Mouse (Mus musculus): ENCODE measurements around the gene Fignl1. TPM values are rescaled to one million over a fixed set of nuclear protein-coding genes. Genes with fewer than 3 reads are reported as not detected.

Gene Fignl1
- polyA plus RNA-seq, 1 experiment from 2014 or later, result 88.1 TPM

GRCm38 (mm10) chr11:11751091-11751490 lies 57.7 kb downstream of the Fignl1 start:
- no peaks in the 10 kb centered on the region for H3K4me1 ChIP-seq
- H3K27ac ChIP-seq, result no peak overlapping the region
- no peaks in the 10 kb centered on the region for H3K9me3 ChIP-seq
- no peak overlapping the region for H3K4me2 ChIP-seq
- ATAC-seq (ENCODE audit: borderline replicate concordance, extremely low read depth, low FRiP score, low TSS enrichment), result no peak
- H3K9ac ChIP-seq, result no peak overlapping the region
- WGBS, result 81% methylated on average over 5 of the region's 5 CpGs
- H3K36me3 ChIP-seq, result no peaks in the 10 kb centered on the region
- H3K27me3 ChIP-seq, result no peaks in the 10 kb centered on the region
- H3K4me3 ChIP-seq, result no peak overlapping the region

GRCm38 (mm10) chr11:11744222-11744621 lies 64.5 kb downstream of the Fignl1 start:
- H3K27ac ChIP-seq, result no peak overlapping the region
- no peak overlapping the region for H3K4me2 ChIP-seq
- no peak for ATAC-seq (ENCODE audit: borderline replicate concordance, extremely low read depth, low FRiP score, low TSS enrichment)
- no peak overlapping the region for H3K9ac ChIP-seq
- no peaks in the 10 kb centered on the region for H3K27me3 ChIP-seq
- H3K36me3 ChIP-seq, result no peaks in the 10 kb centered on the region
- no peak overlapping the region for H3K4me3 ChIP-seq
- H3K9me3 ChIP-seq, result no peaks in the 10 kb centered on the region
- 45% methylated on average over 1 of the region's 1 CpGs for WGBS
- no peaks in the 10 kb centered on the region for H3K4me1 ChIP-seq

- Histone ChIP-seq H3K4me2 (no peak overlapping the region), H3K27me3 (no peaks in the 10 kb centered on the region), H3K27ac (no peak overlapping the region), H3K4me3 (no peak overlapping the region), H3K9ac (no peak overlapping the region), H3K9me3 (no peaks in the 10 kb centered on the region), H3K4me1 (no peaks in the 10 kb centered on the region), H3K36me3 (no peaks in the 10 kb centered on the region)
- no peak for ATAC-seq (ENCODE audit: borderline replicate concordance, extremely low read depth, low FRiP score, low TSS enrichment)
- WGBS, result 22% methylated on average over 2 of the region's 2 CpGs
Measured at GRCm38 (mm10) chr11:11742626-11743025, 66.1 kb downstream of the Fignl1 start.

DNA sequence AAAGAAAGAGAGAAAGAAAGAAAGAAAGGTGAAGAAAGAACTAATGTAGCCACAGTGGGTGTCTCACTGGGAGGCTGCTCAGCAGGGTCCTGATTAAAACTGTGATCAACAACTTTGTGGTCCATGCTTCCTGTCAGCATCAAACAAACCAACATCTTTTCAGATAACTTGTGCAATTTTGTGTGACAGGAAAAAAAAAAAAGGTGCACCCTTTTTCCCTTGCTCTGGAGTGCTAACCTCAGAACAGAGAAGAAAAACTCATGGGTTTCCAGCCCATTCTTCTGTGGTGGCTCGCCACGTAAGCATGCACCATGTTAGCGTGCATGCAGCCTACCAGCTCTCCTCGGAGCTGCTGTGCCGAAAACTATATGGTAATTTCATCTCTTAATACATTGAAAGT lies 67.2 kb downstream of the Fignl1 start:
- Histone ChIP-seq H3K4me2 (no peak overlapping the region), H3K27me3 (no peaks in the 10 kb centered on the region), H3K9me3 (no peaks in the 10 kb centered on the region), H3K9ac (no peak overlapping the region), H3K4me1 (no peaks in the 10 kb centered on the region), H3K27ac (no peak overlapping the region), H3K4me3 (no peak overlapping the region), H3K36me3 (no peaks in the 10 kb centered on the region)
- 84% methylated on average over 5 of the region's 5 CpGs for WGBS
- no peak for ATAC-seq (ENCODE audit: borderline replicate concordance, extremely low read depth, low FRiP score, low TSS enrichment)

GRCm38 (mm10) chr11:11740603-11741002 lies 68.2 kb downstream of the Fignl1 start:
- no peak overlapping the region for H3K9ac ChIP-seq
- no peaks in the 10 kb centered on the region for H3K9me3 ChIP-seq
- 62% methylated on average over 5 of the region's 5 CpGs for WGBS
- no peaks in the 10 kb centered on the region for H3K27me3 ChIP-seq
- ATAC-seq (ENCODE audit: borderline replicate concordance, extremely low read depth, low FRiP score, low TSS enrichment), result no peak
- H3K27ac ChIP-seq, result no peak overlapping the region
- H3K36me3 ChIP-seq, result no peaks in the 10 kb centered on the region
- H3K4me3 ChIP-seq, result no peak overlapping the region
- no peaks in the 10 kb centered on the region for H3K4me1 ChIP-seq
- H3K4me2 ChIP-seq, result no peak overlapping the region

GRCm38 (mm10) chr11:11739054-11739453 lies 69.7 kb downstream of the Fignl1 start:
- WGBS, result 82% methylated on average over 3 of the region's 3 CpGs
- Histone ChIP-seq H3K27me3 (no peaks in the 10 kb centered on the region), H3K27ac (no peak overlapping the region), H3K4me1 (no peaks in the 10 kb centered on the region), H3K4me2 (no peak overlapping the region), H3K36me3 (no peaks in the 10 kb centered on the region), H3K9me3 (no peaks in the 10 kb centered on the region), H3K9ac (no peak overlapping the region), H3K4me3 (no peak overlapping the region)
- ATAC-seq (ENCODE audit: borderline replicate concordance, extremely low read depth, low FRiP score, low TSS enrichment), result no peak

GRCm38 (mm10) chr11:11737562-11737961 lies 71.2 kb downstream of the Fignl1 start:
- no peaks in the 10 kb centered on the region for H3K36me3 ChIP-seq
- no peak overlapping the region for H3K4me3 ChIP-seq

More at GRCm38 (mm10) chr11:11737562-11737961, 71.2 kb downstream of the Fignl1 start:
- Histone ChIP-seq H3K9me3 (no peaks in the 10 kb centered on the region), H3K4me2 (no peak overlapping the region), H3K27ac (no peak overlapping the region), H3K4me1 (no peaks in the 10 kb centered on the region), H3K9ac (no peak overlapping the region), H3K27me3 (no peaks in the 10 kb centered on the region)
- WGBS, result 57% methylated on average over 2 of the region's 2 CpGs
- ATAC-seq (ENCODE audit: borderline replicate concordance, extremely low read depth, low FRiP score, low TSS enrichment), result no peak

Other genes with a start within 250 kb of the Fignl1 start
- not detected in 2 replicates for gene 4930512M02Rik, start 181.1 kb downstream of the Fignl1 start, polyA plus RNA-seq (2015; fragmentation: Nextera tagmentation; extraction: Ambion mirVana)
- 2.1 and 3.2 TPM in 2 replicates for gene Ikzf1, start 124.0 kb downstream of the Fignl1 start, polyA plus RNA-seq (2015; fragmentation: Nextera tagmentation; extraction: Ambion mirVana)
- gene Ddc, start 89.2 kb upstream of the Fignl1 start, polyA plus RNA-seq (2015; fragmentation: Nextera tagmentation; extraction: Ambion mirVana), result 15.4 and 16.4 TPM in 2 replicates
- 600 and 609 TPM in 2 replicates for gene Grb10, start 229.7 kb upstream of the Fignl1 start, polyA plus RNA-seq (2015; fragmentation: Nextera tagmentation; extraction: Ambion mirVana)

Data from lung, embryonic 15.5 days (tissue).